Mouse (Mus musculus) embryo, embryonic 11 days (tissue): ENCODE data around the gene Nptn.

Source experiments
- DNase-seq: peaks from one replicate; pipeline ENCODE4 v3.0.0-alpha.2; 2015

The Nptn gene

DNA sequence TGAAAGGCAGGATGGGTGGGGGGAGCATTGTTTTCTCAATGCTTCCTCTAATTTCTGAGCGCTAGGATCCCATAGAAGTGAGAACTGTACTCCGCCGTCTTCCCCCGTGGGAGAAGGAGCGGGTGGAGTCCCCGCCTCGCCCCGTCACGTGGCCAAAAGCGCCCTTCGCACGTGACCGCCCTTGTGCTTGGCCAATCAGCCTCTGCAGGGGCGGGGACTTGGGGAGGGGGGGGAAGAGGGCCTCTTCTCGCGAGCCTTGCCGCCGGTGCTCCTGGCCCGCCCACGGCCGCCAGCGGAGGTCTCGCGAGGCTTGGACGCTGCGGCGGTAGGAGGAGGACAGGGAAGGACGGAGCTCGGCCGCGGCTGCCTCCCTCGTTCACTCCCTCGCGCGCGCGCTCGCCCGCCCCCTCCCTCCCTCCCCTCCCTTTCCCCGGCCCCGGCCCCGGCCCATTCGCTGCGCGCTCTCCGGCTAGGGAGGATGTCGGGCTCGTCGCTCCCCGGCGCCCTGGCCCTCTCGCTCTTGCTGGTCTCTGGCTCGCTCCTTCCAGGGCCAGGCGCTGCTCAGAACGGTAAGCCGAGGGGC is at the start of gene Nptn:
TSS of gene Nptn (plus strand) at position 283 of the 583 bp plus-strand sequence.
- DNase-seq: peak; percentile 99

- no peak for DNase-seq
These were observed 48.7 kb upstream of the Nptn start for GRCm38 (mm10) chr9:58533322-58533721.

DNA sequence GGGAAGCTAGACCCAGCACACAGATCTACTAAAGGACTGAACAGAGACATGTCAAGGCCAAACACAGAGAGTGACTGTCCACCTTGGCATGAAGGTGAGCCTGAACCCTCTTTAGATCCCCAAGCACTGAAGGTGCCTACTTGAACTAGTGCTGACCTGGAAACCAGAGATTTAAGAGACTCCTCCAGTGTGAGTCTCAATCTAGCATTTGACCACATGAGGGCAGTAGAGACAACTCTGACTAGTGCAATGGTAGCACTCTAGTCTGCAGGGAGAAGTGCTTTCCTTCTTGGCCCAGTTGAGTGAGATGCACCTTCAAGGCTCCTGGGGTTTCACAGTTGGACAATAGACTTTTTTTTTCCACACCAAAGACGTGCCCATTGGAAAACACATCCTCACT is 47.3 kb upstream of the Nptn start:
- peak; percentile 80 for DNase-seq

DNA sequence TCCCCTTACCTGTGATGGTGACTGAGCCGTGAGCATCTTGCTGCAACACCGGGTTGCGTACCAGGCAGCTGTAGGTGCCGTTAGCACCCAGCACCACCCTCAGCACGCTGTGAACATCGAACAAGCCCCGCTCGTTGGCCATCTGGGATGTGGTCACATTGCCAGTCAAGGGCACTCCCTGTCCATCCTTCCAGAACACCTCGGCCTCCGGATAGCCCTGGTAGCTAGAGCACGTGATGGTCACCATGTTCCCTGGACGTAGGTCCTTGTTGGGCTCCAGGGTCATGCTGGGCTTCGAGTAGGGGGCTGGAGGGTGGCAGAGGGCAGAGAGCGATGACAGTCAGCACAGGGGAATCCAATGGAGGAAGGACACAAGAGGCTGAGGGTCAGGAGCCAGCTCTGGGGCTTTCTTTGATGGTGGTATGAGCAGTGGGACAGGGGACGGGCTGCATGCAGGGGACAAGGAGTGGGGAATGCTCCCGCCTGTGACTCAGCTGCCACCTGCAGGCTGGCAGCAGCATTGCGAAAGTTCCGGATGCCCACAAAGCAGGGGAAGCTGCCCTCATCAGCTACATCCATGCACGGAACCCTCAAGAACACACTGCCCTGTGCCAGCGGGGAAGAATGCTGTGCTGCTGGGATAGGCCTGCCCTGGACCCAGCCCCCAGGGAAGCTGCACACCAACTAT is 46.4 kb upstream of the Nptn start:
- peak; percentile 71 for DNase-seq

- no peak for DNase-seq
These were observed 44.3 kb upstream of the Nptn start for GRCm38 (mm10) chr9:58537774-58538173.

DNA sequence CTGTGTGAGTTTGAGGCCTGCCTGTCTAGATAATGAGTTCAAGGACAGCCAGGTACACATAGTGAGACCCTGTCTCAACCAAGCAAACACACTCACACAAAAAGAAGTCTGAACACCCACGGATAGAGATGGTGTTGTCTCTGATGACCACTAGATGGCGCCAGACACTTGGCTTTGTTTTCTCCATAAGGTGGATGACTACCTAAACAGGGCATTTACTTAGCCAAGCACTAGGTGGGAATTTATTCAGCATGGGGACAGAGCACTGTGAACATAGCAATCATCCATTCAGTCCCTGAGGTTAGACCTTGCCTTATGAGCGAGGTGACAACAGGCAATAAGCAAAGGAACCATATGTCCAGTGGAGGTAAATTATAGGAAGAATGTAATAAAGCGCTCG is 42.2 kb upstream of the Nptn start:
- peak; percentile 76 for DNase-seq

DNA sequence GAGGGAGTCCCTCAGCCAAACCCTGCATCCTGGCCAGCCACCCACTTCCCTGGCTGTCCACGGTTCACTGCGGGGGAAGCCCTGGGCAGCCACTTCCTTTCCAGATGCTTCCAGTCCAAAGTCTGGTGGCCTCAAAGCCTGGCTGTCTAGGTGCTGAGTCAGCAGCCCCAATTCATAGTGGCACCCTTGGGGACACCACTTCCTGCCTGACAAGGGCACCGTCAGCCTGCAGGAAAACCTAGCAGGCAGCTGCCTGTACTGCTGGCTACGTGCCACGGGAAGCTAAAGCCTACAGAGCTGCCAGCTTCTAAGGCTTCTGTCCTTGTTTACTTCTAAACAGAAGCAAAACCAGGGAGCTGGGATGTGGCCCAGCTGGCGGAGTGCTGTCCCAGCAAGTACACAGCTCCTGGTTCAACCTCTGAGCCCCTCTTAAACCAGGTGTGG is 40.1 kb upstream of the Nptn start:
- DNase-seq: peak; percentile 35

DNA sequence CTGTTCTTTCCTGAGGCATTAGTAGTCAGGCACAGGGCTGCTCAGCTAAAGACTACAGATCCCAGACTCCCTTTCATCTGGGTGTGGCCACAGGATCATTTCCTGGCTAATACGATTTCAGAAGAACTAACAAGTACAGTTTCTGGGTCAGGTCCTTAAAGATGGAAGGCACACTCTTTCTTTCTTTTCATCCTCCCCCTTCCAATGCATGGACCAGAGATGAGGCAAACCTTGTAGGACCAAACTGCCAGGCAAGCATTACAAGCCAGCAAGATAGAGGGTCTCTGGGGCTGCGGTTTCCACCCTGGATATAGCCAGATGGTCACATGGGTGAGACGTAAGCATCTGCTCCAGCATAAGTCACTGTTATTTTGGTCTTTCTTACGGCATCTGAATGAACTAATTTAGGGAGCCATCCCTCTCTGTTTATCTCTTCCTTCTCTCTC is 37.1 kb upstream of the Nptn start:
- DNase-seq: no peak

DNA sequence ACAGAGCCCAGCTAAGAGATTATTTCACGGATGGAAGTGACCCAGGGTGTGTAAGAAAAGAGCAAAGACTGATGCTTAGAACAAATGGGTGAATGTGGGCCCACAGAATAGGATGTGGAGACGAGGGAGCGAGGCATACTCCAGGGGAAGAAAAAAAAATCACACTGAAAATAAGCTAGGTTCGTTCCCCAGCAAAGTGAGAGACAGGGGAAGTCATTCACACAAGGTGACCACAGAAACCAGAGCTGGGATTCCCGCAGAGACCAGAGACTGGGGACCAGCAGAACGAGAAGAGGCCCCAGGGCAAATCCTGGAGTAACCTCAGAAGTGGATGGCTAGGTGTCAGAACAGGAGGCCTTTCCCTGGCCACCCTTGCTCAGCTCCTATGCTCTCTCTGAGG is 36.6 kb upstream of the Nptn start:
- DNase-seq: no peak

- no peak for DNase-seq
These were observed 35.2 kb upstream of the Nptn start for GRCm38 (mm10) chr9:58546630-58547360.

- DNase-seq: no peak
These were observed 33.1 kb upstream of the Nptn start for GRCm38 (mm10) chr9:58548897-58549296.

- no peak for DNase-seq
These were observed 32.3 kb upstream of the Nptn start for GRCm38 (mm10) chr9:58549694-58550093.

- no peak for DNase-seq
These were observed 31.1 kb upstream of the Nptn start for GRCm38 (mm10) chr9:58550928-58551327.

- no peak for DNase-seq
These were observed 30.0 kb upstream of the Nptn start for GRCm38 (mm10) chr9:58552083-58552482.

GRCm38 (mm10) chr9:58554056-58554907 is 27.8 kb upstream of the Nptn start:
- peak; percentile 45 for DNase-seq

- DNase-seq: peak; percentile 85
These were observed 26.9 kb upstream of the Nptn start, which contains the start of gene Cd276 for GRCm38 (mm10) chr9:58554908-58555684. Cd276 (minus strand) TSS chr9:58555437.

DNA sequence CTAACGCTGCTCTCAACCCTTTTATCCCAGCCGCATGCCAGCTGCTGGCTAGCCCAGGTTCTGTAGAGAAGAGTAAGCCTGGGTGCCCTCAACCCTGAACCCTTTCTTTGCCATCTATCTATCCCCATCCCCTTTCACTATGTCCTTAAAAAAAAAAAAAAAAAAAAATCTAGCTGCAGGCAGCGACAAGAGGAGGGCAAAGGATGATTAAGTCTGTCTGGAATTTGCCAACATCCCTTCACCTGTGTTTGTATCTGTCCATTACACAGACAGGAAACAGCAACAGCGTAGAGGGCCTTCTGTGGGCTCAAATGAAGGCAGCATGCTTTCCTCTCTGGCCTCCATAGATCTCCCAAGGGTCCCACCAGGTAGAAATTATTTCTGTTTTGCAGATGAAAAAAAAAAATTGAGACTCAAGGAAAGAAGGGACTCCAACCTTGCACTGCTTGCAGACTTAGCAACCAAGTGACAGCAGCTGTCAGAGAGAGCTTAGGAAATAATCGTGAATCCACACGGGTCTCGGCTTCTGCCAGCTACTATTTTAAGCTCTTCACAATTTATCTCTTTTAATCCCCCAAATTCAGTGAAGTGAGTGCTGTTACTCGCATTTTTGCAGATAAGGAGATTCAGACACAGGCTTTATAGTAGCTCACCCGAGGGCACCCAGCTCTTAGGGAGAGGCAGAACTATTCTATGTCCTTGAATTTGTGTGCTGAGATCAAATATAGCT is 26.2 kb upstream of the Nptn start:
- DNase-seq: no peak

DNA sequence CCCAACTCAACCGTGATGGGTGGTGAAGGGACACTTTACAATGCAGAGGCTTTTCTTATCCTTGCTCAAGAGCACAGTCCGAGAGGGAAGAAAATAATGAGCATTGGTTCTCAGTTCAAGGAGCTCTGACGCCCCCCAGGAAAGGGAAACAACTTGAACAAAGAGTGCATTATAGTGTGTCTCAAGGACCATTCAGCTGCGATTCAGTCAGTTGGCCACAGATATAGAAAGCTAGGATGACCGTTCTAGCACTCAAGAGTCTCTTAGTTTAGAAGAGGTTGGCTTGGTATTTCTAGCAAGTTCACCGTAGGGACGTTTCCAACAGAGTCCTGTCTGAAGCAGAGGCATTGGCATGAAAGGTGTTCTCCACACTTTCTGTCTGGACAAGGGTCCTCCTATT is 25.4 kb upstream of the Nptn start:
- no peak for DNase-seq

DNA sequence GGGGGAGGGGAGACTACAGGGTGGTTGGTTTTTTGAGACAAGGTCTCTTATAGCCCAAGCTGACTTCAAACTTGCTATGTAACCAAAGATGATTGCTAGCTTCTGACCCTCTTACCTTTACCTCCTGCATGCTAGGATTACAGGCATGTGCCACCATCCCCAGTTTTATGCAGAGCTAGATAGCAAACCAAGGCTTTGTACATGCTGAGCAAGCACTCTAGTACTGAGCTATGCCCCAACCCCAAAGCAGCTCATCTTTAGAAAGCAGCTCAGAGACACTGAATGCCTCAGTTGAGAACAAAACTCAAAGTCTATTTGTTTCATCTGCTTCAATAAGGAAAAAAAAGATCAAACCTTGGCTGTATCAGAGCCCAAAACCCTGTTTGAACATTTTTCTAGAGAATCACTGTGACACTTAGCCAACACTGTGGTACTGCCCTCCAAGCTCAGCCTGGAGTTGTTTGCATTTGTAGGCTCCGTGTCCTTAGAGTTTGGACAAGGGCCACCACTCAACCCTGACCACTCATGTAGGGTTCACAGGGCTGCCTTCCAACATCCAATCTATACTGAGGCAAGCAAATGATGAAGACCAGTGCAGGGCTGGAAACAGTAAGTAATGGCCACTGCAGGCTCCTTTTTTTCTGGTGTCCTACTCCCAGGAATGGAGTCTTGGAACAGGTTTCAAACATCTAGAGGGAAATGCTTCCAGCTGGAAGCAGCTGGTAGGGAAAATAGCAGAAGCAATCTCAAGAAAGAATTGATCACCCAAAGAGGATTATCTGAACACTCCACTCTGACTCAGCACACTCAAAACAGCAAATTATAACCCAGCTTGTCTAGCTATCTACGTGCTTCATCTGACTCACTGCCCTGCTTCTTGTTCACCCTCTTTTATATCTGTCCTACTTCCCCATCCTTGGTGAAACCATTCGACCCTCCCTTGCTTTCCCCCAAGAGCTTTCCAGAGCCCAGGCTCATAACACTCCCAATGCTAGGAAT is 24.3 kb upstream of the Nptn start:
- no peak for DNase-seq

GRCm38 (mm10) chr9:58560211-58560610 is 21.8 kb upstream of the Nptn start:
- no peak for DNase-seq
